Mouse (Mus musculus): ENCODE measurements around the gene Gm9837. TPM values are rescaled to one million over a fixed set of nuclear protein-coding genes. Genes with fewer than 3 reads are reported as not detected.

Gm9837 gene
- polyA plus RNA-seq, 1 experiment, result not detected

DNA sequence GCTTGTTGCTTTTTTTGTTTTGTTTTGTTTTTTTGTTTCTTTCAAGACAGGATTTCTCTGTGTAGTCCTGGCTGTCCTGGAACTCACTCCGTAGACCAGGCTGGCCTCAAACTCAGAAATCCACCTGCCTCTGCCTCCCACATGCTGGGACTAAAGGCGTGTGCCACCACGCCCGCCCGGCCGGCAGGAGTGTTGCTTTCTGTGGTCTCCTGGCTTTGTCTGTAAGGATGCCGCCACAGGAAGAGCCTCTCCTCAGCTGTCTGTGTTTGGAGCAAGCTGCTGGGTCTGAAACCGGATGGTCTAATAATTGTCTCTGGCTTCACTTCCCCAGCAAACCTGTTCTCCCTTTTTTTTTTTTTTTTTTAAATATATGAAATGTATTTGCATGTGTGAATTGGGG lies 34.8 kb downstream of the Gm9837 start:
- no peak for DNase-seq
- H3K36me3 ChIP-seq (ENCODE audit: control insufficient read depth, insufficient read depth, low read length), result no peaks in the 10 kb centered on the region
- WGBS, result 55% methylated on average over 8 of the region's 8 CpGs
- peaks cover 9% of the 10 kb centered on the region for H3K4me1 ChIP-seq (replicated peaks; ENCODE audit: control insufficient read depth, insufficient read depth, low read length)
- no peaks in the 10 kb centered on the region for H3K27me3 ChIP-seq (ENCODE audit: control insufficient read depth, insufficient read depth, low read length)
- H3K4me3 ChIP-seq (ENCODE audit: control insufficient read depth, insufficient read depth, low read length), result no peak overlapping the region
- no peak overlapping the region for H3K27ac ChIP-seq (ENCODE audit: control insufficient read depth, insufficient read depth, low read length)
- TF ChIP-seq CTCF (IDR thresholded peaks at IDR 0.05; ENCODE audit: borderline replicate concordance, control insufficient read depth, extremely low read depth, insufficient read depth, low read length, poor library complexity) (no peak), POLR2A (IDR thresholded peaks at IDR 0.05; ENCODE audit: control insufficient read depth, extremely low read depth, insufficient read depth, low read length, poor library complexity) (no peak)

DNA sequence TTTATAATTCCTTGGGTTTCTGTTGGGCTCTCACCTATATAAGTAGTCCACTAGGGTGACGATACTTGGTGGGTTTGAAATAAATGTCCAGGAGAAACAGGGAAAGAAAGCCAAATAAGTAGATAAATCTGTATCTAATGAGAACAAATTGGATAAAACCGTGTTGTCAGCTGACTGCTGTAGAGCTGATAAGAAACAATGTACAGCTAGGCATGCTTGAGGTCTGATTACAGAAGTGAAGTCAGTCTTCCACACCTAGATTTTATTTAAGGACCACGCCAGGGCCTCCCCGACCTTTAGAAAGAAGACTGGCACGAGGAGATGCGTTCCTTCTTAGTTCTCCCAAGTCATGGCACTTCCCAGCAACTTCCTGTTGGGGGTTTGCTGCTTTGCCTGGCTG lies 37.2 kb downstream of the Gm9837 start:
- no peak for DNase-seq
- Histone ChIP-seq H3K4me1 (replicated peaks; ENCODE audit: control insufficient read depth, insufficient read depth, low read length) (peaks cover 16% of the 10 kb centered on the region), H3K4me3 (ENCODE audit: control insufficient read depth, insufficient read depth, low read length) (no peak overlapping the region), H3K27ac (ENCODE audit: control insufficient read depth, insufficient read depth, low read length) (no peak overlapping the region), H3K27me3 (ENCODE audit: control insufficient read depth, insufficient read depth, low read length) (no peaks in the 10 kb centered on the region), H3K36me3 (ENCODE audit: control insufficient read depth, insufficient read depth, low read length) (no peaks in the 10 kb centered on the region)
- WGBS, result 68% methylated on average over 6 of the region's 6 CpGs
- TF ChIP-seq POLR2A (IDR thresholded peaks at IDR 0.05; ENCODE audit: control insufficient read depth, extremely low read depth, insufficient read depth, low read length, poor library complexity), result no peak
- TF ChIP-seq CTCF (IDR thresholded peaks at IDR 0.05; ENCODE audit: borderline replicate concordance, control insufficient read depth, extremely low read depth, insufficient read depth, low read length, poor library complexity), result no peak

DNA sequence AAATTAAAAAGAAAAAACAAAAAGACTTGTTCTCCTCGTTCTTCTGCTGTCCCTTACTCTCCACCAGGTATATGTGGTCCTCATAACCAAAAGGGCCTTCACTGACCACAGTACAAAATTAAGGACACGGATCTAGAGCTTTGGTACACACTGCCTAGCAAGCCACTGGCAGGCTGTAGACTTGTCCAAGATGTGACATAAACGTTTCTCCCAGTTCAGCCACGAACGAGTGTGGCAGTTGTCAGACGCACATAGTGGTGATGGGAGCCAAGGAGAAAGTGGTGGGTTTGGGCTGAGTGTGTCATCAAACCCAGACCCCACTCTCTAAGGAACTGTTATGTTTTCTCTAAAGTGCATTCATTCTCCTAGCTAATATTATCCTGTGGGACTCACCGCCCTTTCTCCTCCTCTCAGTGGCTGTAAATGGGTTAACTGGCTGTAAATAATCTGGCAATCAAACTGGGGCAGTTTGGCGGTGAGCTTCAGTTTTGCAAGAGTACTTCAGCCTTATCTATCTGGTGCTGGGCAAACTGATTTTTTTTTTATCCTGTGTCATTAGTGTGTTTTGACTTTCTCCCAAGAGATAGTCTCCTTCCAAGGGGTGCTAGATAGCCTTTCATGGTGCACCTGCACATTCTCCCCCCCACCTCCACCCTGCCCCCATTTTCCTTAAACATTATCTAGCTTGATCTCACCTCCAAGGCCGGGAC lies 38.8 kb downstream of the Gm9837 start:
- DNase-seq, result no peak

GRCm38 (mm10) chr11:53430670-53431346 lies 39.5 kb downstream of the Gm9837 start, which contains the start of the genes Uqcrq and Gdf9:
Gene Uqcrq (minus strand): TSS chr11:53430831.
Gene Gdf9 (plus strand): TSS chr11:53431023.
- peak; percentile 99 for DNase-seq
- peak within 1 kb of the TSS; percentile 20 for H3K27ac ChIP-seq (ENCODE audit: control insufficient read depth, insufficient read depth, low read length)
- TF ChIP-seq POLR2A (IDR thresholded peaks at IDR 0.05; ENCODE audit: control insufficient read depth, extremely low read depth, insufficient read depth, low read length, poor library complexity) (peak; percentile 85), CTCF (IDR thresholded peaks at IDR 0.05; ENCODE audit: borderline replicate concordance, control insufficient read depth, extremely low read depth, insufficient read depth, low read length, poor library complexity) (no peak)
- under 1% methylated on average over 44 of the region's 44 CpGs for WGBS
- H3K27me3 ChIP-seq (ENCODE audit: control insufficient read depth, insufficient read depth, low read length), result no peaks in the 10 kb centered on the region
- H3K36me3 ChIP-seq (ENCODE audit: control insufficient read depth, insufficient read depth, low read length), result no peaks in the 10 kb centered on the region
- H3K4me3 ChIP-seq (ENCODE audit: control insufficient read depth, insufficient read depth, low read length), result peak within 1 kb of the TSS; percentile 63
- H3K4me1 ChIP-seq (replicated peaks; ENCODE audit: control insufficient read depth, insufficient read depth, low read length), result peaks cover 13% of the 10 kb centered on the region

More for the DNA sequence above, 38.8 kb downstream of the Gm9837 start:
- Histone ChIP-seq H3K4me1 (replicated peaks; ENCODE audit: control insufficient read depth, insufficient read depth, low read length) (peaks cover 16% of the 10 kb centered on the region), H3K4me3 (ENCODE audit: control insufficient read depth, insufficient read depth, low read length) (peak overlapping the region; percentile 63), H3K27me3 (ENCODE audit: control insufficient read depth, insufficient read depth, low read length) (no peaks in the 10 kb centered on the region), H3K36me3 (ENCODE audit: control insufficient read depth, insufficient read depth, low read length) (no peaks in the 10 kb centered on the region), H3K27ac (ENCODE audit: control insufficient read depth, insufficient read depth, low read length) (peak overlapping the region; percentile 20)
- 23% methylated on average over 9 of the region's 9 CpGs for WGBS
- TF ChIP-seq CTCF (IDR thresholded peaks at IDR 0.05; ENCODE audit: borderline replicate concordance, control insufficient read depth, extremely low read depth, insufficient read depth, low read length, poor library complexity) (no peak), POLR2A (IDR thresholded peaks at IDR 0.05; ENCODE audit: control insufficient read depth, extremely low read depth, insufficient read depth, low read length, poor library complexity) (no peak)

DNA sequence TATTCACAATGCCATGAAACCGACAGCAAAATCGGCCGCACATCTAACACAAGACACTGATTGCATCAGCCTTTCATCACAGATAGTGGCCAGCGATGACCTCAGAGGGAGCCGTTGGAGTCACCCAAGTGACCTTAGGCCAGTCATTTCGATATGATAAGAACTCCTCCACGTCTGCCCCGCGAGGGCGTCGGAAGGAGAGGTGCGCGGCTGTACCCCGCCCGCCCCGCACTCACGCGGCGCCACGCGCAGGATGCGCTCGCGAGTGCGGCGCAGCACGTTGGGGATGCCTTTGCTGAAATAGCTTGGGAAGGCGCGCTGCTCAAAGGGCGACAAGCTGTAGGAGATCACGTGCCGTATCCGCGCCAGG lies 40.0 kb downstream of the Gm9837 start:
- Histone ChIP-seq H3K27ac (ENCODE audit: control insufficient read depth, insufficient read depth, low read length) (peak overlapping the region; percentile 4), H3K36me3 (ENCODE audit: control insufficient read depth, insufficient read depth, low read length) (no peaks in the 10 kb centered on the region), H3K4me1 (replicated peaks; ENCODE audit: control insufficient read depth, insufficient read depth, low read length) (peaks cover 13% of the 10 kb centered on the region), H3K4me3 (ENCODE audit: control insufficient read depth, insufficient read depth, low read length) (peak overlapping the region; percentile 63), H3K27me3 (ENCODE audit: control insufficient read depth, insufficient read depth, low read length) (no peaks in the 10 kb centered on the region)
- TF ChIP-seq CTCF (IDR thresholded peaks at IDR 0.05; ENCODE audit: borderline replicate concordance, control insufficient read depth, extremely low read depth, insufficient read depth, low read length, poor library complexity) (0 out of 2 replicates have a peak, but pooled peaks have one; percentile 50), POLR2A (IDR thresholded peaks at IDR 0.05; ENCODE audit: control insufficient read depth, extremely low read depth, insufficient read depth, low read length, poor library complexity) (no peak)
- WGBS, result under 1% methylated on average over 34 of the region's 34 CpGs
- DNase-seq, result no peak

GRCm38 (mm10) chr11:53429182-53429581 lies 41.1 kb downstream of the Gm9837 start:
- Histone ChIP-seq H3K4me1 (replicated peaks; ENCODE audit: control insufficient read depth, insufficient read depth, low read length) (peaks cover 11% of the 10 kb centered on the region), H3K27ac (ENCODE audit: control insufficient read depth, insufficient read depth, low read length) (no peak overlapping the region), H3K36me3 (ENCODE audit: control insufficient read depth, insufficient read depth, low read length) (no peaks in the 10 kb centered on the region), H3K4me3 (ENCODE audit: control insufficient read depth, insufficient read depth, low read length) (no peak overlapping the region), H3K27me3 (ENCODE audit: control insufficient read depth, insufficient read depth, low read length) (no peaks in the 10 kb centered on the region)
- no peak for DNase-seq
- TF ChIP-seq POLR2A (IDR thresholded peaks at IDR 0.05; ENCODE audit: control insufficient read depth, extremely low read depth, insufficient read depth, low read length, poor library complexity) (no peak), CTCF (IDR thresholded peaks at IDR 0.05; ENCODE audit: borderline replicate concordance, control insufficient read depth, extremely low read depth, insufficient read depth, low read length, poor library complexity) (no peak)
